Mouse (Mus musculus) cortical plate, adult 2 months (tissue): ENCODE data around the gene Nelfb. TPM values are rescaled to one million over a fixed set of nuclear protein-coding genes. Genes with fewer than 3 reads are reported as not detected.
A peak's percentile ranks its signal among the peaks of the same experiment; 100 is the strongest.

Experiments used
- H3K27ac ChIP-seq: fragments of 200-500 bp; 2 replicates; pipeline ENCODE4 v1.5.1; 2012; ENCODE audit warnings: low read length, control low read depth, inconsistent platforms; ENCODE audit not compliant: insufficient read depth
- H3K4me1 ChIP-seq: fragments of 200-500 bp; 2 replicates; pipeline ENCODE4 v1.6.1; 2011; ENCODE audit warnings: low read length; ENCODE audit not compliant: control insufficient read depth, insufficient read depth
- H3K4me3 ChIP-seq: fragments of 200-500 bp; 2 replicates; pipeline ENCODE4 v1.5.1; 2011; ENCODE audit warnings: mild to moderate bottlenecking, low read length, control low read depth; ENCODE audit not compliant: insufficient read depth
- CTCF ChIP-seq: fragments of 200-500 bp; IDR thresholded peaks from 2 replicates; pipeline ENCODE4 v1.5.1; 2011; ENCODE audit warnings: mild to moderate bottlenecking, control low read depth, low read length; ENCODE audit not compliant: insufficient read depth; ENCODE audit errors: extremely low read depth
- POLR2A ChIP-seq: fragments of 200-500 bp; IDR thresholded peaks from 2 replicates; pipeline ENCODE4 v1.6.1; 2011; ENCODE audit warnings: mild to moderate bottlenecking, low read length, control low read depth; ENCODE audit not compliant: insufficient read depth; ENCODE audit errors: extremely low read depth
- polyA plus RNA-seq: library from polyadenylated mRNA; depleted of rRNA; stranded (reverse); fragments of >200 nt; gene quantifications from 2 replicates; pipeline ENCODE4 v1.2.3, GENCODE M21; 2012

Gene Nelfb
- polyA plus RNA-seq, 1 experiment = 52.0 TPM

DNA sequence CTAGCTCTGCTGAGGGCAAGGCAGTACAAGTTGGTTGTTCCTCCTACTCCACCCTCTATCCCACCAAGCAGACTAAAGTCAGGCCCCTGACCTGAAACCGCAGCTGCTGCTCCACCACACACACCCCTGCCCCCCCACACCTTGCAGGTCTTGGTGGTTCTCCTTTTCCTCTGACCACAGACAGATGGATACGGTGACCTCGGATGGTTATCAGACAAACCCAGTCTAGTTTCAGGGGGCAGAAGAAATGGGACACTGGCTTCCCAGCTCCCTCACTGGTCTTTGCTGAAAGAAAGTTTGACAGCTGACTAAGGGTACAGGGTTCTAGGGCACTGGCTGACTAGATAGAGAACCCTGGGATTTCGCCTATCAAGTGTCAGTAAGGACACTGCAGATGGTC is 22.1 kb upstream of the Nelfb start:
- Histone ChIP-seq H3K27ac (no peak overlapping the region), H3K4me1 (no peaks in the 10 kb centered on the region), H3K4me3 (no peak overlapping the region)
- TF ChIP-seq POLR2A (no peak), CTCF (no peak)

- Histone ChIP-seq H3K4me1 (no peaks in the 10 kb centered on the region), H3K4me3 (no peak overlapping the region), H3K27ac (no peak overlapping the region)
- no peak for TF ChIP-seq CTCF
- TF ChIP-seq POLR2A = no peak
These were observed 19.7 kb upstream of the Nelfb start for GRCm38 (mm10) chr2:25231038-25231437.

DNA sequence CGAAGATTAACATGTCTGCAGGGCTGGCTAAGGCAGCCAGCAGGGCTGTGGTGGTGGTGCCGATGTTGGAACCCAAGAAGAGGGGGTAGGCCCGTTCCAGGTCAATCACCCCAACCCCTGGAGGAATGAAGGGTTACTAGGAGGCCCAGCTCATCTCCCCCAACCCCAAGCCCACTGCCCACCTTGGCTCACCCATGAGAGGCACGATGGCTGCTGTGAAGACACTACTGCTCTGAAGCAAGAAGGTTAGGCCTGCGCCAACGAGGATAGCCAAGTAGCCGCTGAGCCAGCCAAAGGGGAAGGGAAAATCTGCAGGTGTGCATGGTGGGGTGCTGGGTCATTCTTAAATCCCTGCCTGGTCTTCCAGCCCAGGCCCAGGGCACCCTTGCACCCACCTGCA is 19.3 kb upstream of the Nelfb start:
- no peak overlapping the region for H3K4me3 ChIP-seq
- H3K27ac ChIP-seq = no peak overlapping the region
- TF ChIP-seq CTCF (no peak), POLR2A (no peak)
- H3K4me1 ChIP-seq = no peaks in the 10 kb centered on the region

DNA sequence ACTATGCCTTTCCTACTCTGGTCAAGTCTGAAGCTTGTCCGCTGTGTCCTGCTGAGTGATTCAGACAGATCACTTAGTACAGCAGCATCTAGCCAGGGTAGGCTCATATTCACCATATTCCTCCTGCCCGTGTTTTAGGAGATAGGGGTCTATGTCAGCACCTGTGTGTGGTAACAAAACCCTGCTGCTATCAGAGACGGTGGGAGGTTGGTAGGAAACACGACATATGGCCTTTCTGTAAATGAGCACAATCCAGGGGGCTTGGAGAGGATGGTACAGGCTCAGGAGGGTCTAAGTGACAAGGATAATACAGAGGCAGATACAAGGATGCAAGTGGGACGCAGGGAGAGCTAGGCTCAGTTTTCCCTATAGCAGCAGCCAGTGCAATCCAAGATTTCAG is 18.3 kb upstream of the Nelfb start:
- no peak overlapping the region for H3K4me3 ChIP-seq
- no peaks in the 10 kb centered on the region for H3K4me1 ChIP-seq
- no peak overlapping the region for H3K27ac ChIP-seq
- TF ChIP-seq POLR2A = no peak
- TF ChIP-seq CTCF = no peak

DNA sequence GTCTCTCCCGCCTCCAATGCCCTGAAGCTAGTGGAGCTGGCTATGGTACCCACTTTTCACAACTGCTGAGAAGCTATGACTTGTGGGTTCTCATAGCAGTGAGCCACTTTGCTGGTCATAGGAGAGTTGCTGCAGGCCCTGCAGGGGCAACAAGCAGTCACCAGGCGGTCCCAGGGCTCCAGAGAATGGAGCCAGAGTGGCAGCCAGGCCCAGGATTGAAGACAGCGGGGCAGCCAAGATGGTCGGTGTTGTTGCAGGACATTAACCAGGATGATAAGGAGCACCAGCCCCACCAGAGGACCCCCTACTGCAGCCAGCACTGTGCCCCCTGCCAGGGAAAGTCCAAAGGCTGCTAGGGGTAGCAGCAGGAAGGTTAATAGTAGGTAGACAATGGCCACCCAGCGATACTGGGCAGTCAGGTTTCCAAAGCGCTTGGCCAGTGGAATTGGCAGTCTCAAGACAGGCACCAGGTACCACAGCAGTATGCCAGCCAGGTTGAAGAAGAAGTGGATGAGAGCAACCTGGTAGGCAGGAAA is 17.8 kb upstream of the Nelfb start:
- H3K27ac ChIP-seq = no peak overlapping the region

GRCm38 (mm10) chr2:25228431-25228889 is 17.2 kb upstream of the Nelfb start:
- TF ChIP-seq CTCF (peak; percentile 82), POLR2A (no peak)
- peaks cover 2% of the 10 kb centered on the region; the same call in 1 of the 2 replicates for H3K4me1 ChIP-seq
- 0 out of 2 replicates have a peak overlapping the region, but pooled peaks have one; percentile 15 for H3K27ac ChIP-seq
- H3K4me3 ChIP-seq = peak overlapping the region; percentile 2; the same call in 1 of the 2 replicates

More for the DNA sequence above, 17.8 kb upstream of the Nelfb start:
- H3K4me1 ChIP-seq = no peaks in the 10 kb centered on the region
- TF ChIP-seq CTCF (no peak), POLR2A (no peak)
- no peak overlapping the region for H3K4me3 ChIP-seq

DNA sequence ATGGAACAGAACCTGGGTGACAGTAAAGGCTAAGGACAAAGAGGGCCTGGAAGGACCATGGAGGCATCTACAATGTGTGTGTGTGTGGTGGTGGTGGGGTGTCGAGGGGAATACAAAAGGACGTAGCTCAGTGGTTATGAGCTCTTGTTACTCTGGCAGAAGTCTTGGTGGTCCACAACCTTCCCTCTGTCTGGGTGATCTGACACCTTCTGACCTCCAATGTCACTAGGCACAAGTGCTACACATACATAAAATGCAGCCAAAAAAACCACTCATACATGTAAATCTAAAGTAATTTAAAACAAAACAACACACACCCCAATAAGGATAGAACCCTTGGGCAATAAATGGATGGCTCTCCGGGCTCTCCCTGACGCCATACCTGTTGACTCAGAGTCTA is 16.1 kb upstream of the Nelfb start:
- TF ChIP-seq CTCF = no peak
- TF ChIP-seq POLR2A = no peak
- Histone ChIP-seq H3K27ac (peak overlapping the region; percentile 71), H3K4me1 (peaks cover 4% of the 10 kb centered on the region; the same call in 1 of the 2 replicates), H3K4me3 (no peak overlapping the region)

- no peak overlapping the region for H3K4me3 ChIP-seq
- no peak for TF ChIP-seq POLR2A
- no peak for TF ChIP-seq CTCF
- H3K27ac ChIP-seq = peak overlapping the region; percentile 93
- peaks cover 4% of the 10 kb centered on the region; the same call in 1 of the 2 replicates for H3K4me1 ChIP-seq
These were observed 15.6 kb upstream of the Nelfb start for GRCm38 (mm10) chr2:25226864-25227263.

- no peak overlapping the region; the same call in 1 of the 2 replicates for H3K4me3 ChIP-seq
- H3K4me1 ChIP-seq = peaks cover 4% of the 10 kb centered on the region; the same call in 1 of the 2 replicates
- no peak for TF ChIP-seq CTCF
- no peak for TF ChIP-seq POLR2A
- peak overlapping the region; percentile 82 for H3K27ac ChIP-seq
These were observed 14.6 kb upstream of the Nelfb start for GRCm38 (mm10) chr2:25225811-25226379.

GRCm38 (mm10) chr2:25224766-25225752 is 13.8 kb upstream of the Nelfb start:
- peak overlapping the region; percentile 56 for H3K4me3 ChIP-seq
- TF ChIP-seq POLR2A (peak; percentile 85), CTCF (no peak)
- peak overlapping the region; percentile 82 for H3K27ac ChIP-seq
- peaks cover 4% of the 10 kb centered on the region; the same call in 1 of the 2 replicates for H3K4me1 ChIP-seq
